In genomic region chr10:111422649-111423048, GRCm38 (mm10) we compare ENCODE assay signal across 8 mouse cellular contexts. TPM values are rescaled to one million over a fixed set of nuclear protein-coding genes. Genes with fewer than 3 reads are reported as not detected.
DNase-seq lines count a peak whose midpoint lies in the region; ATAC-seq and TF ChIP-seq lines count a peak whose summit lies in the region.

No protein-coding gene starts in this region.

- H3K36me3 ChIP-seq in embryonic facial prominence, embryonic 10.5 days (replicated peaks), result no peaks in the 10 kb centered on the region
- no peaks in the 10 kb centered on the region for H3K36me3 ChIP-seq in heart, embryonic 15.5 days
- no peaks in the 10 kb centered on the region for H3K36me3 ChIP-seq in kidney, embryonic 15.5 days
- H3K36me3 ChIP-seq in liver, postnatal 0 days (replicated peaks; ENCODE audit: insufficient read depth, low read length), result no peaks in the 10 kb centered on the region
- H3K36me3 ChIP-seq in neural tube, embryonic 12.5 days, result no peaks in the 10 kb centered on the region

- peaks cover 36% of the 10 kb centered on the region for H3K4me1 ChIP-seq in embryonic facial prominence, embryonic 10.5 days
- peaks cover 28% of the 10 kb centered on the region for H3K4me1 ChIP-seq in heart, embryonic 15.5 days (replicated peaks)
- peaks cover 14% of the 10 kb centered on the region for H3K4me1 ChIP-seq in kidney, embryonic 15.5 days
- H3K4me1 ChIP-seq in liver, postnatal 0 days (ENCODE audit: insufficient read depth), result peaks cover 6% of the 10 kb centered on the region; the same call in 1 of the 2 replicates
- H3K4me1 ChIP-seq in neural tube, embryonic 12.5 days, result peaks cover 17% of the 10 kb centered on the region

- WGBS in embryonic facial prominence, embryonic 10.5 days, result 48% methylated on average over 11 of the region's 11 CpGs
- 18% methylated on average over 11 of the region's 11 CpGs for WGBS in heart, embryonic 15.5 days
- WGBS in kidney, embryonic 15.5 days, result 45% methylated on average over 11 of the region's 11 CpGs
- WGBS in liver, postnatal 0 days (ENCODE audit: insufficient replicate concordance), result 22% methylated on average over 11 of the region's 11 CpGs
- 45% methylated on average over 11 of the region's 11 CpGs for WGBS in neural tube, embryonic 12.5 days

- H3K4me3 ChIP-seq in embryonic facial prominence, embryonic 10.5 days, result peak overlapping the region; percentile 35
- peak overlapping the region; percentile 45 for H3K4me3 ChIP-seq in heart, embryonic 15.5 days
- H3K4me3 ChIP-seq in kidney, embryonic 15.5 days (replicated peaks), result no peak overlapping the region; the same call in 1 of the 2 replicates
- H3K4me3 ChIP-seq in liver, postnatal 0 days (ENCODE audit: low read depth, low read length), result peak overlapping the region; percentile 24
- no peak overlapping the region for H3K4me3 ChIP-seq in neural tube, embryonic 12.5 days

- H3K27ac ChIP-seq in embryonic facial prominence, embryonic 10.5 days (replicated peaks), result peak overlapping the region; percentile 60
- 0 out of 2 replicates have a peak overlapping the region, but pooled peaks have one; percentile 47 for H3K27ac ChIP-seq in heart, embryonic 15.5 days
- no peak overlapping the region for H3K27ac ChIP-seq in kidney, embryonic 15.5 days
- no peak overlapping the region for H3K27ac ChIP-seq in liver, postnatal 0 days (ENCODE audit: low read depth)
- no peak overlapping the region for H3K27ac ChIP-seq in neural tube, embryonic 12.5 days

- peak overlapping the region; percentile 65 for H3K4me2 ChIP-seq in heart, embryonic 15.5 days
- peak overlapping the region; percentile 48 for H3K4me2 ChIP-seq in kidney, embryonic 15.5 days
- H3K4me2 ChIP-seq in liver, postnatal 0 days (ENCODE audit: low read depth, low read length), result peak overlapping the region; percentile 68
- H3K4me2 ChIP-seq in neural tube, embryonic 12.5 days (replicated peaks), result peak overlapping the region; percentile 41

- H3K27me3 ChIP-seq in embryonic facial prominence, embryonic 10.5 days (replicated peaks; ENCODE audit: low read depth, poor library complexity, severe bottlenecking), result no peaks in the 10 kb centered on the region
- no peaks in the 10 kb centered on the region for H3K27me3 ChIP-seq in heart, embryonic 15.5 days
- no peaks in the 10 kb centered on the region for H3K27me3 ChIP-seq in kidney, embryonic 15.5 days
- H3K27me3 ChIP-seq in liver, postnatal 0 days (ENCODE audit: insufficient read depth, low read length), result no peaks in the 10 kb centered on the region
- H3K27me3 ChIP-seq in neural tube, embryonic 12.5 days (replicated peaks), result no peaks in the 10 kb centered on the region

- no peak for TF ChIP-seq EP300 in liver, postnatal 0 days (IDR thresholded peaks at IDR 0.05; ENCODE audit: low read depth)

- TF ChIP-seq CTCF in liver, postnatal 0 days (IDR thresholded peaks at IDR 0.05; ENCODE audit: low read depth), result no peak

- DNase-seq in adrenal gland, adult (ENCODE audit: inconsistent age in 2 of 2, low spot score in 1 of 2), result peak; percentile 50 to 78
- DNase-seq in adrenal gland, postnatal 4 days (ENCODE audit: low spot score in 2 of 2), result no peak
- DNase-seq in embryonic facial prominence, embryonic 10.5 days (ENCODE audit: low spot score), result peak; percentile 15
- DNase-seq in liver, postnatal 0 days, result peak; percentile 25
- no peak for DNase-seq in cerebellum, postnatal 36 days

- ATAC-seq in heart, embryonic 15.5 days (replicated peaks; ENCODE audit: insufficient number of reproducible peaks, insufficient read depth, low FRiP score, low read depth), result no peak
- no peak for ATAC-seq in kidney, embryonic 15.5 days (replicated peaks; ENCODE audit: low FRiP score)
- ATAC-seq in liver, postnatal 0 days, result no peak; the same call in 1 of the 2 replicates
- no peak for ATAC-seq in neural tube, embryonic 12.5 days (ENCODE audit: low FRiP score, low read depth)

- 0 out of 2 replicates have a peak overlapping the region, but pooled peaks have one; percentile 17 for H3K9ac ChIP-seq in heart, embryonic 15.5 days
- no peak overlapping the region for H3K9ac ChIP-seq in kidney, embryonic 15.5 days
- no peak overlapping the region for H3K9ac ChIP-seq in liver, postnatal 0 days (replicated peaks)
- H3K9ac ChIP-seq in neural tube, embryonic 12.5 days, result no peak overlapping the region

- no peaks in the 10 kb centered on the region for H3K9me3 ChIP-seq in embryonic facial prominence, embryonic 10.5 days
- no peaks in the 10 kb centered on the region for H3K9me3 ChIP-seq in heart, embryonic 15.5 days (replicated peaks)
- H3K9me3 ChIP-seq in kidney, embryonic 15.5 days (replicated peaks), result no peaks in the 10 kb centered on the region
- H3K9me3 ChIP-seq in liver, postnatal 0 days (ENCODE audit: low read length), result no peaks in the 10 kb centered on the region
- no peaks in the 10 kb centered on the region for H3K9me3 ChIP-seq in neural tube, embryonic 12.5 days

RNA-seq across cellular contexts. Expression of gene Nap1l1, which starts 50.4 kb away (rescaled TPM):
- total RNA-seq in adrenal gland, postnatal 4 days (2021), result 100 to 1,000 TPM; 213 to 250 TPM
- 367 and 371 TPM in 2 replicates for polyA plus RNA-seq in embryonic facial prominence, embryonic 10.5 days (2016; fragmentation: Nextera tagmentation; extraction: Ambion mirVana)
- polyA plus RNA-seq in heart, embryonic 15.5 days (2015; fragmentation: Nextera tagmentation; extraction: Ambion mirVana), result 110 TPM in 2 replicates
- 249 and 270 TPM in 2 replicates for polyA plus RNA-seq in kidney, embryonic 15.5 days (2015; fragmentation: Nextera tagmentation; extraction: Ambion mirVana)
- polyA plus RNA-seq in liver, postnatal 0 days (2015; fragmentation: Nextera tagmentation; extraction: Ambion mirVana), result 69.9 and 73.7 TPM in 2 replicates
- polyA plus RNA-seq in neural tube, embryonic 12.5 days (2016; fragmentation: Nextera tagmentation; extraction: Ambion mirVana), result 247 and 251 TPM in 2 replicates

Comparison
In these comparisons a context has a peak if more than half of its experiments do, and no peak if none do; other contexts are left out.
1. DNase-seq: peak in adrenal gland, adult (2 of 2), embryonic facial prominence, embryonic 10.5 days (single experiment) and liver, postnatal 0 days (single experiment); none in adrenal gland, postnatal 4 days (0 of 2) and cerebellum, postnatal 36 days (0 of 2).
2. H3K27ac ChIP-seq: peak in embryonic facial prominence, embryonic 10.5 days (single experiment) and heart, embryonic 15.5 days (single experiment); none in kidney, embryonic 15.5 days (single experiment), liver, postnatal 0 days (single experiment) and neural tube, embryonic 12.5 days (single experiment).
3. H3K4me3 ChIP-seq: peak in embryonic facial prominence, embryonic 10.5 days (single experiment), heart, embryonic 15.5 days (single experiment) and liver, postnatal 0 days (single experiment); none in kidney, embryonic 15.5 days (single experiment) and neural tube, embryonic 12.5 days (single experiment).
4. Peak in every context shown above with its lines, with median percentiles within 50 percentile points of each other: H3K4me2 ChIP-seq.